Mouse (Mus musculus) liver, embryonic 16.5 days (tissue): Measurements from ENCODE around the gene Lingo2. TPM values are rescaled to one million over a fixed set of nuclear protein-coding genes. Genes with fewer than 3 reads are reported as not detected.

Experiments
- ATAC-seq: fragments of 200-750 bp; cut with Nextera tagmentation; 2 replicates; pipeline ENCODE4 v1.8.0; 2017; ENCODE audit warnings: low read depth, mild to moderate bottlenecking, moderate number of reproducible peaks, moderate library complexity
- H3K27ac ChIP-seq: fragments of 300-500 bp; sonication (generic); 2 replicates; pipeline ENCODE4 v1.5.1; 2014; ENCODE audit warnings: mild to moderate bottlenecking, low read length
- H3K27me3 ChIP-seq: fragments of 300-500 bp; sonication (generic); 2 replicates; pipeline ENCODE4 v1.6.1; 2014; ENCODE audit warnings: low read depth, low read length, mixed read lengths; ENCODE audit not compliant: control insufficient read depth, insufficient read depth
- H3K36me3 ChIP-seq: fragments of 300-500 bp; sonication (generic); 2 replicates; pipeline ENCODE4 v1.6.1; 2014; ENCODE audit warnings: mild to moderate bottlenecking; ENCODE audit not compliant: control insufficient read depth, insufficient read depth
- H3K4me1 ChIP-seq: fragments of 300-500 bp; sonication (generic); 2 replicates; pipeline ENCODE4 v1.6.1; 2014; ENCODE audit warnings: low read depth, low read length, mixed read lengths; ENCODE audit not compliant: control insufficient read depth
- H3K4me2 ChIP-seq: fragments of 300-500 bp; sonication (generic); 2 replicates; pipeline ENCODE4 v1.6.1; 2014; ENCODE audit warnings: low read depth, low read length, mixed read lengths
- H3K4me3 ChIP-seq: fragments of 300-500 bp; sonication (generic); 2 replicates; pipeline ENCODE4 v1.5.1; 2014; ENCODE audit warnings: low read depth, mild to moderate bottlenecking, low read length
- H3K9ac ChIP-seq: fragments of 300-500 bp; sonication (generic); 2 replicates; pipeline ENCODE4 v1.6.1; 2014; ENCODE audit warnings: low read depth, low read length
- H3K9me3 ChIP-seq: fragments of 300-500 bp; sonication (generic); replicated peaks from 2 replicates; pipeline ENCODE4 v1.6.1; 2016; ENCODE audit warnings: low read length; ENCODE audit not compliant: control insufficient read depth
- WGBS: fragments of 180-500 bp; shearing (Covaris S2); extraction: QIAGEN DNeasy Blood & Tissue Kit; methylation state at CpG from one replicate; pipeline ENCODE4 v1.1.7; 2014; ENCODE audit not compliant: insufficient replicate concordance; 5-methylcytosine and 5-hydroxymethylcytosine counted together
- polyA plus RNA-seq: library from polyadenylated mRNA; unstranded; fragments of >200 nt; fragmentation: Nextera tagmentation; extraction: Ambion mirVana; gene quantifications from 2 replicates; pipeline ENCODE4 v1.2.1, GENCODE M21; 2015

Lingo2 gene
- polyA plus RNA-seq, 1 experiment from 2014 or later = not detected

- H3K4me1 ChIP-seq = no peaks in the 10 kb centered on the region
- no peaks in the 10 kb centered on the region for H3K36me3 ChIP-seq
- no peaks in the 10 kb centered on the region for H3K27me3 ChIP-seq
- no peak overlapping the region for H3K4me3 ChIP-seq
- WGBS = 59% methylated on average over 2 of the region's 2 CpGs
- no peak overlapping the region for H3K4me2 ChIP-seq
- ATAC-seq = no peak
- no peak overlapping the region for H3K9ac ChIP-seq
- no peak overlapping the region for H3K27ac ChIP-seq
- no peaks in the 10 kb centered on the region for H3K9me3 ChIP-seq
Measured at GRCm38 (mm10) chr4:36635666-36636065, 315.9 kb downstream of the Lingo2 start.

- ATAC-seq = no peak
- Histone ChIP-seq H3K4me2 (no peak overlapping the region), H3K27me3 (no peaks in the 10 kb centered on the region), H3K4me3 (no peak overlapping the region), H3K36me3 (no peaks in the 10 kb centered on the region), H3K9me3 (no peaks in the 10 kb centered on the region), H3K27ac (no peak overlapping the region), H3K9ac (no peak overlapping the region), H3K4me1 (no peaks in the 10 kb centered on the region)
- WGBS = 59% methylated on average over 5 of the region's 5 CpGs
Measured at GRCm38 (mm10) chr4:36576801-36577200, 374.7 kb downstream of the Lingo2 start.

GRCm38 (mm10) chr4:36576256-36576655 is 375.3 kb downstream of the Lingo2 start:
- 55% methylated on average over 3 of the region's 3 CpGs for WGBS
- Histone ChIP-seq H3K9me3 (no peaks in the 10 kb centered on the region), H3K4me3 (no peak overlapping the region), H3K36me3 (no peaks in the 10 kb centered on the region), H3K9ac (no peak overlapping the region), H3K4me2 (no peak overlapping the region), H3K27ac (no peak overlapping the region), H3K27me3 (no peaks in the 10 kb centered on the region), H3K4me1 (no peaks in the 10 kb centered on the region)
- no peak for ATAC-seq

- no peaks in the 10 kb centered on the region for H3K4me1 ChIP-seq
- 23% methylated on average over 1 of the region's 1 CpGs for whole genome bisulfite sequencing
- ATAC-seq = no peak
- no peak overlapping the region for H3K27ac ChIP-seq
- no peaks in the 10 kb centered on the region for H3K9me3 ChIP-seq
- no peak overlapping the region for H3K9ac ChIP-seq
- no peaks in the 10 kb centered on the region for H3K36me3 ChIP-seq
- no peaks in the 10 kb centered on the region for H3K27me3 ChIP-seq
- H3K4me2 ChIP-seq = no peak overlapping the region
- no peak overlapping the region for H3K4me3 ChIP-seq
Measured at GRCm38 (mm10) chr4:36566544-36566943, 385.0 kb downstream of the Lingo2 start.

- WGBS = 50% methylated on average over 1 of the region's 1 CpGs
- H3K36me3 ChIP-seq = no peaks in the 10 kb centered on the region
- no peak overlapping the region for H3K9ac ChIP-seq
- no peak overlapping the region for H3K4me3 ChIP-seq
- H3K4me2 ChIP-seq = no peak overlapping the region
- no peak overlapping the region for H3K27ac ChIP-seq
- H3K27me3 ChIP-seq = no peaks in the 10 kb centered on the region
- no peaks in the 10 kb centered on the region for H3K9me3 ChIP-seq
- no peaks in the 10 kb centered on the region for H3K4me1 ChIP-seq
- ATAC-seq = no peak
Measured at GRCm38 (mm10) chr4:36560997-36561396, 390.6 kb downstream of the Lingo2 start.

GRCm38 (mm10) chr4:36540664-36541360 is 410.7 kb downstream of the Lingo2 start:
- Histone ChIP-seq H3K27me3 (no peaks in the 10 kb centered on the region), H3K9me3 (no peaks in the 10 kb centered on the region), H3K4me2 (no peak overlapping the region), H3K9ac (no peak overlapping the region), H3K27ac (no peak overlapping the region), H3K4me1 (no peaks in the 10 kb centered on the region), H3K36me3 (no peaks in the 10 kb centered on the region), H3K4me3 (no peak overlapping the region)
- 31% methylated on average over 2 of the region's 2 CpGs for WGBS
- no peak for ATAC-seq

- H3K4me2 ChIP-seq = no peak overlapping the region
- no peaks in the 10 kb centered on the region for H3K36me3 ChIP-seq
- no peak overlapping the region for H3K9ac ChIP-seq
- WGBS = 72% methylated on average over 2 of the region's 2 CpGs
- H3K27ac ChIP-seq = no peak overlapping the region
- H3K4me3 ChIP-seq = no peak overlapping the region
- no peaks in the 10 kb centered on the region for H3K27me3 ChIP-seq
- no peaks in the 10 kb centered on the region for H3K9me3 ChIP-seq
- ATAC-seq = no peak
- H3K4me1 ChIP-seq = no peaks in the 10 kb centered on the region
Measured at GRCm38 (mm10) chr4:36533895-36534294, 417.7 kb downstream of the Lingo2 start.

- Histone ChIP-seq H3K27me3 (no peaks in the 10 kb centered on the region), H3K9ac (no peak overlapping the region), H3K4me3 (no peak overlapping the region), H3K9me3 (no peaks in the 10 kb centered on the region), H3K4me2 (no peak overlapping the region), H3K27ac (no peak overlapping the region), H3K36me3 (no peaks in the 10 kb centered on the region), H3K4me1 (no peaks in the 10 kb centered on the region)
- no peak for ATAC-seq
- WGBS = 31% methylated on average over 1 of the region's 1 CpGs
Measured at GRCm38 (mm10) chr4:36490255-36490654, 461.3 kb downstream of the Lingo2 start.

- Histone ChIP-seq H3K9ac (no peak overlapping the region), H3K4me1 (no peaks in the 10 kb centered on the region), H3K4me3 (no peak overlapping the region), H3K9me3 (no peaks in the 10 kb centered on the region), H3K27ac (no peak overlapping the region), H3K36me3 (no peaks in the 10 kb centered on the region), H3K27me3 (no peaks in the 10 kb centered on the region), H3K4me2 (no peak overlapping the region)
- no peak for ATAC-seq
- 68% methylated on average over 3 of the region's 3 CpGs for WGBS
Measured at GRCm38 (mm10) chr4:36435211-36435610, 516.3 kb downstream of the Lingo2 start.
